Mouse (Mus musculus): Measurements from ENCODE around the gene Clec4f.
A peak's percentile ranks its signal among the peaks of the same experiment; 100 is the strongest.

Gene Clec4f

GRCm38 (mm10) chr6:83631815-83632214 is 24.2 kb downstream of the Clec4f start:
- no peak for DNase-seq (ENCODE audit: low spot score)

- DNase-seq (ENCODE audit: low spot score) = no peak
Measured at GRCm38 (mm10) chr6:83626781-83627180, 29.2 kb downstream of the Clec4f start.

GRCm38 (mm10) chr6:83619955-83620354 is 36.0 kb downstream of the Clec4f start:
- no peak for DNase-seq (ENCODE audit: low spot score)

GRCm38 (mm10) chr6:83617581-83618335 is 38.2 kb downstream of the Clec4f start:
- DNase-seq (ENCODE audit: low spot score) = no peak

- peak; percentile 47 for DNase-seq (ENCODE audit: low spot score)
Measured at GRCm38 (mm10) chr6:83616512-83616911, 39.5 kb downstream of the Clec4f start.

GRCm38 (mm10) chr6:83614469-83614868 is 41.5 kb downstream of the Clec4f start:
- no peak for DNase-seq (ENCODE audit: low spot score)

GRCm38 (mm10) chr6:83612976-83613375 is 43.0 kb downstream of the Clec4f start:
- no peak for DNase-seq (ENCODE audit: low spot score)

GRCm38 (mm10) chr6:83599636-83600174 is 56.3 kb downstream of the Clec4f start:
- no peak for DNase-seq (ENCODE audit: low spot score)

- DNase-seq (ENCODE audit: low spot score) = no peak
Measured at GRCm38 (mm10) chr6:83599060-83599550, 56.9 kb downstream of the Clec4f start.

GRCm38 (mm10) chr6:83598646-83599045 is 57.3 kb downstream of the Clec4f start:
- DNase-seq (ENCODE audit: low spot score) = peak; percentile 34

- no peak for DNase-seq (ENCODE audit: low spot score)
Measured at GRCm38 (mm10) chr6:83597988-83598387, 58.0 kb downstream of the Clec4f start.

GRCm38 (mm10) chr6:83595035-83595434 is 61.0 kb downstream of the Clec4f start:
- DNase-seq (ENCODE audit: low spot score) = no peak

All from ovary, postnatal 36 days (tissue).